Mouse (Mus musculus): ENCODE results near the gene Htra1.

Htra1 gene

GRCm38 (mm10) chr7:131004071-131004470 lies 68.2 kb downstream of the Htra1 start:
- DNase-seq (ENCODE audit: extremely low read depth, low read depth): no peak

GRCm38 (mm10) chr7:131007221-131007620 lies 71.3 kb downstream of the Htra1 start:
- DNase-seq (ENCODE audit: extremely low read depth, low read depth): no peak

GRCm38 (mm10) chr7:131009178-131009577 lies 73.3 kb downstream of the Htra1 start:
- no peak for DNase-seq (ENCODE audit: extremely low read depth, low read depth)

GRCm38 (mm10) chr7:131011901-131012300 lies 76.0 kb downstream of the Htra1 start:
- no peak for DNase-seq (ENCODE audit: extremely low read depth, low read depth)

- DNase-seq (ENCODE audit: extremely low read depth, low read depth): no peak
Measured at GRCm38 (mm10) chr7:131019181-131019580, 83.3 kb downstream of the Htra1 start.

GRCm38 (mm10) chr7:131024807-131025206 lies 88.9 kb downstream of the Htra1 start:
- no peak for DNase-seq (ENCODE audit: extremely low read depth, low read depth)

- DNase-seq (ENCODE audit: extremely low read depth, low read depth): no peak
Measured at GRCm38 (mm10) chr7:131027557-131027956, 91.6 kb downstream of the Htra1 start.

GRCm38 (mm10) chr7:131031755-131032154 lies 95.8 kb downstream of the Htra1 start, which contains the start of gene Dmbt1:
Dmbt1 (plus strand) TSS chr7:131032053.
- DNase-seq (ENCODE audit: extremely low read depth, low read depth): no peak

Measured in MEL-GATA-1-ER (cell line).